Mouse (Mus musculus): ENCODE results near the gene Elf1. TPM values are rescaled to one million over a fixed set of nuclear protein-coding genes. Genes with fewer than 3 reads are reported as not detected.

Elf1 gene
- polyA plus RNA-seq, 2 experiments from 2014 or later: 122 to 145 TPM

DNA sequence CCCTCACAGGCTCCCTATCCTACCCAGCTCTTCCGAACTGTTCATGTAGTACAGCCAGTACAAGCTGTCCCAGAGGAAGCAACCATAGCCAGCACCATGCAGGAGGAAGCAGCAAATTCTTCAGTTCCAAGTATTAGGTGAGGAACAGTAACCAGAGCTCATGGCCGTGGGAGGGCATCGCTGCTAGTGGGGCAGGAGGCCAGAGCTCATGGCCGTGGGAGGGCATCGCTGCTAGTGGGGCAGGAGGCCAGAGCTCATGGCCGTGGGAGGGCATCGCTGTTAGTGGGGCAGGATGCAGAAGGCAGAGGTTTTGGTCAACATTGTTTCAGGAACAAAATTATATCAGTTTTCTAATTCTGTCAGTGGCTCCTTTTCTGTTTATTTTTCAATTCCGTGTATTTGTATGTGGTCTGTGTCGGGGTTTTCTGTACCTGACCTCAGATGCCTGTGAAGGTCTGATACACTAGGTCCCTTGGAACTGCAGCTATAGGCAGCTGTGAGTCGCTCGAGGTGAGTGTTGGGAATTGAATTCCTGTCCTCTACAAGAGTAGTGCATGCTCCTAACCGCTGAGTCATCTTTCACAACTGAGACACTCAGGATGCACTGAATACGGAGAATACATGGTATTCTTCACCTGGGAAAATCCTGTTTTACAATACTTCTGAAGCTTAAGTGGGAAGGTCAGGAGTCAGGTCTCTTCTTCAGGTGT, 92.6 kb downstream of the Elf1 start:
- ATAC-seq: no peak

GRCm38 (mm10) chr14:79574361-79574760, 93.4 kb downstream of the Elf1 start:
- ATAC-seq: no peak

DNA sequence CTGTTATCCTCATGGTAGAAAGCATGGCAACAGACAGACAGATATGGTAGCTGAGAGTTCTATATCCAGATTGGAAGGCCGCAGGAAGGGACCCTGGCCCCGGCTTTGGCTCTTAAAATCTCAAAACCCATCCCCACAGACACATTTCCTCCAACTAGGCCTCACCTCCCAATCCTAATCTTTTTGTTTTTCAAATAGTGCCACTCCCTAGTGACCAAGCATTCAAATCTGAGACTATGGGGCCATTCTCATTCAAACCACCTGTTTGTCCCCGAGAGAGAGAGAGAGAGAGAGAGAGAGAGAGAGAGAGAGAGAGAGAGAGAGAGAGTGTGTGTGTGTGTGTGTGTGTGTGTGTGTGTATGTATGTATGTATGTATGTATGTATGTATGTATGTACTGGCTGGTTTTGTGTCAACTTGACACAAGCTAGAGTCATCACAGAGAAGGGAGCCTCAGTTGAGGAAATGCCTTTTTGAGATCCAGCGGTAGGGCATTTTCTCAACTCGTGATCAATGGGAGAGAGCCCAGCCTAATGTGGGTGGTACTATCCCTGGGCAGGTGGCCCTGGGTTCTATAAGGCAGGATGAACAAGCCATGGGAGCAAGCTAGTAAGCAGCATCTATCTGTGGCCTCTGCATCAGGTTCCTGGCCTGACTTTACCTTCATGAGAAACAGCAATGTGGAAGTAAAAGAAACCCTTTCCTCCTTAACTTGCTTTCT, 102.7 kb downstream of the Elf1 start:
- no peak for ATAC-seq

DNA sequence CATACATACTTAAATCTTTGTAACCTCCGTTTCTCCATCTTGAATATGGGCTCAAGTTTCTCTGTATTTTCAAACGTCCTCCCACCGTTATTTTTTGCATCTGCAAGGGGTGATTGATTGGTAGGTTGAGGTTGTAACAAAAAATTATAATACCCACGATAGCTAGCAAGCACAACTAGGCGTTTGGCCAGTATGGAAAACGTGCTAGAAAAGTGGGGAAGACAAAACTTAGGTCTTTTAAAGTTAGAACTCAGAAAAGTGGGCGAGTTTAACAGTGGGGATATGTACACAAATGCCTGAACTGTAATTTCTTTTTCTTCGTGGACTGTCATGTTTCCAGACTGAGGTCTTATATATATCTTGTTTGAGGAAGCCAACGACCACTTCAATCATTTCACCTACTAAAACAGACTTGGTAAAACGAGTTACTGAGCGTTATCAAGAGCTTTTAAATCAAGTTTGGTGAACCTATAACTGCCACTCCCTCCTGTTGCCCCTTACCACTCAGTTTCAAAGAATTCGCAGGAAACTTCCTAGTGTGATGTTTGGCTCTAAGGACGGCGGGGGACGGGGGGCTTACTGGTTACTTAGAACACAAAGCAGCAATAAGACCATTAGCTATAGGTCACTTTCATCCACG, 105.6 kb downstream of the Elf1 start:
- ATAC-seq: no peak

DNA sequence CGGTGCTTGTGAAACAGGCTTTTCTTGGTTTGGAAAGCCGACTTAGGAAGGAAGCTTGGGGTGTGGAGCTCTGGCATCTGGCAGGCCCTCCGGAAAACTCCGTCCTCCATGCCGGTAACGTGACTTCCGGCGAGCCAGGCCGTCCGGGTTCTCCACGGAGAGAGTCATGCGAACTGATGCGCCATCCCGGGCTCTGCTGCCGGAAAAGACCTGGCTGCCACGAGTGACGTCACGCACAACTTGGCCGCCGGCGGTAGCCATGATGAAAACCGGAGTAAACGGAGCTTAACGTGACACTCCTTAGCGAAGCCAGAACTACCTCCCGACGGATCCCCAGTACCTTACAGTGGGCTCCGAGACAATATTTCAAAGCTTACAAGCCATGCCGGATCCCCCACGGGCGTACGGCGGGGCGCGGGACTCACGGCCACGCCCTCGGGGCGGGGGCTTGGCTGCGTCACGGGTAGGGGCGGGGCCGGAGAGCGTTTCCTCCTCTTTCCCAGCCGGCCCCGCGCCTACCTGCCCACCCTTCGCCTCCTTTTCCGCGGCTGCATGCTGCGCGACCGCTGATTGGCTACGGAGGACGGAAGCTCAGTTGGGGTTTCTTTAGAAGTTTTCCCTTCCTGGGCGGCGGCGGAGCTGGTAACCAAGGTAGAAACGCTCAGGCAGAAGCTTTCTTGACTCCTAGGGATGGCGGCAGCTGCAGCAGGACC, 106.3 kb downstream of the Elf1 start, which contains the start of gene Sugt1:
Gene Sugt1 (plus strand): TSS at position 553 of the 713 bp plus-strand sequence.
- ATAC-seq: peak; percentile 93

DNA sequence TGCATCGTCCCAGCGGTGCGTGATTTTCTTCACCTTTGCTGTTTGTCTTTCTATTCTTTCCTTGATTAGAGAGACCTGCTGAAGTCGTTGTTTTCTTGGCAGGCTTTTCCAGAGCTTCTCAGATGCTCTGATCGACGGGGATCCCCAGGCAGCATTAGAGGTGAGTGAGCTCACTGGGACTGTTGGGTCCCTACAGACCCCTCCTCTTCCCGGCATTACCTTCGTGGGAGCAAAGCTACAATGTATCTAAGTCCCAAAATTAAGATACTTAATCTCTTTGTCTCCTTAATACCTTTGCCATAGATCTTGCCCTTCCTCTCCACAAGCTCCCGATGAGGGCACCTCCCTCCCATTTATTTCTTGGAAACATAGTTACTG, 106.8 kb downstream of the Elf1 start:
- ATAC-seq: peak; percentile 9

DNA sequence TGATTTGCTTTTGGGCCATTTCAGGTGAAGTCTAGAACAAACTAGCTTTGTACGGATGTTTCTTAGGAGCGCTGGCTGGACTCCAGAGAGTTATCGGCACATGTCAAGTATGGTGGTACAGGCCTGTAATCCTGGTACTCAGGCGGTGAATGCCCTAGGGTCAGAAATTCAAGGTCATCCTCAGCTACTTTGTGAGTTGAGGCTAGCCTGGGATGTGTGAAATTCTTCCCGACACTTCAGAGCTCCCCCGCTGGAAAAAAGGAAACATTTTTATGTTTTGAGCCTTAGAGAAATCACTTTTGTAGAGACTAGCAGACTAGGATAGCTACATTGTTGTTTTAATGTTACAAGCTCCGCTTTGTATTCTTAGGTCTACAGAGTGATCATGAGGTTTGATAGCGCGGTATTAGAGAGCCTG, 107.5 kb downstream of the Elf1 start:
- ATAC-seq: no peak

DNA sequence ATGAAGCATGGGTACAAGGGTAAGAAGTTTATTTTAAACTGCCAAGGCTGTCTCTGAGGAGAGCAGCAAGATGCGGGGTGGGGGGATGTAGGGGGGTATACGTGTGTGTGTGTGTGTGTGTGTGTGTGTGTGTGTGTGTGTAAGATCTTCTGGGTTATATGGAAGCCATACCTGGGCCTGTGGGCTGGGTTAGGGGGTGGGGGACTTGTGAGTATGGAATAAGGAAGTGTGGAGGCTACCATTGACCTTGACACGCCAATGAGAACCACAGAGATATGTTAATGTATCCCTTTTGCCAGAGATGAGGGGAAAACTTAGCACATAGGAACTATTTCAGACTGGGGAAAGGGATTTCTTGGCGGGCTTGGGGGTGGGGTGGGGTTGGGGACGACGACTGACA, 108.4 kb downstream of the Elf1 start:
- no peak for ATAC-seq

DNA sequence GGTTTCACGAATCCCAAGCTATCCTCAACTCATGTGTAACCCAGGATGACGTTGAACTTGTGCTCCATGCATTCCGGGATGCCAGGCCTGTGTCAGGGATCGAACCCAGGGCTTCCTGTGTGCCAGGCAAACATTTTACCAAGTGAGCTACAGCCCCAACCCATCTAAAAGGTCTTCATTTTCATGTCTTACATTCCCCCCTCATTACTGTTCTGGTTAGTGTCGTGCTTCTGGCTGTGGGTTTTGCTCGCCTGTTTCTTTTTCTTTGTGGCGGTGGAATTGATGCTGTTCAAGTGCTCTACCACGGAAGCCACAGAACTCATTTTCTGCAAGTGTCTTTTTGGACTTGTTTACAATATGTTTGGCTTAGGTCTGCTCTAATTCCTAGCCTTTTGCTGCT, 109.9 kb downstream of the Elf1 start:
- ATAC-seq: no peak

DNA sequence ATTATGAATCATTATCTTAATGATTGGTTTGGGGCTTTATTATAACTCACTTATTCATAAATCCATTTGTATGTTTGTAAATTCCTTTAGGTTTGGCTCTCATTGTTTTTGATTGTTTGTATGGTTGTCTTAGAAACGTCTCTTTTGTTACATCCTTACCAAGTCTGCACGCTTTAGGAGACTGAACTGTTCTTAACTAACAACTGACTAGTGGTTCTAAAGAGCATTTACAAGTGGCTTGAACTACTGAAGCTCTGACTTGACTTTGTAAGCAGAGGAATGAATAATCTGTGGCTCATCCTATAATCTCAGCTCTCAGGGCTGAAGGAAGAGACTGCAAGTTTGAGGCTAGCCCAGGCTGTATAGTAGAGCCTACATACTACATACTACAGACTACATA, 110.6 kb downstream of the Elf1 start:
- no peak for ATAC-seq

DNA sequence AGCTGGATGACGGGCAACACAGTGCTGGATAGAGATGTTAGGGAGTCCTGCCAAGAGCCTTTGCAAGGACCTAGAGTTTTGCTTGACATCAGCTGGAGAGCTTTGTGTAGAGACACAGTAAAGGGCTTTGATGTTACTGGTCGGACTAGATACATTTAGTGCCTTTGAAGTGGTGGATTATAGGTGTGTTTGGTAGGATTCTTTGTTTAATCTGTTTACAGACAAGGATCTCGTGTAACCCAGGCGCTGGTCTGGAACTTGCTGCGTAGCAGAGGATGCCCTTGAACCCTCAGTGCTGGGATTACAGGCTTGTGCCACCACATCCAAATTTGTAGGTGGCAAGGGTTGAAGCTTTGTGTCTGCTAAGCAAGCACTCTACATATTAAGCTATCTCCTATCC, 113.1 kb downstream of the Elf1 start:
- ATAC-seq: no peak

GRCm38 (mm10) chr14:79596602-79597001, 115.6 kb downstream of the Elf1 start:
- no peak for ATAC-seq

DNA sequence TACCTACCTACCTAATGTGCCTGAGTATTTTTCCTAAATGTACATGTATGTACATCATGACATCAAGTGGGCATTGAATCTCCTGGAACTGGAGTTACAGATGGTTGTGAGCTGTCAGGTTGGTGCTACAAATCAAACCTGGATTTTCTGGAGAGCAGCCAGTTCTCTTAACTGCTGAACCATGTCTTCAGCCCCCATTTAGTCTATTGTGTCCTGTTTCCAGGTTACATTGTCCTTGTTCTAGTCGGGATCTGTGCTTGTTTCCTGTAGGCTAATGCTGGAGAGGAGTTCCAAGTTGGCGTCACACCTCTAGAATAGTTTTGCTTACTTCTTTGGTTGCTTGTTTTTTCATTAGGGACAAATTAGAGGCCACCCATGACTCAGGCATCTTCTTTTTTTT, 124.9 kb downstream of the Elf1 start:
- ATAC-seq: no peak

- ATAC-seq: no peak
These were observed 125.4 kb downstream of the Elf1 start for GRCm38 (mm10) chr14:79606392-79606791.

GRCm38 (mm10) chr14:79606867-79607266, 125.9 kb downstream of the Elf1 start:
- no peak for ATAC-seq

DNA sequence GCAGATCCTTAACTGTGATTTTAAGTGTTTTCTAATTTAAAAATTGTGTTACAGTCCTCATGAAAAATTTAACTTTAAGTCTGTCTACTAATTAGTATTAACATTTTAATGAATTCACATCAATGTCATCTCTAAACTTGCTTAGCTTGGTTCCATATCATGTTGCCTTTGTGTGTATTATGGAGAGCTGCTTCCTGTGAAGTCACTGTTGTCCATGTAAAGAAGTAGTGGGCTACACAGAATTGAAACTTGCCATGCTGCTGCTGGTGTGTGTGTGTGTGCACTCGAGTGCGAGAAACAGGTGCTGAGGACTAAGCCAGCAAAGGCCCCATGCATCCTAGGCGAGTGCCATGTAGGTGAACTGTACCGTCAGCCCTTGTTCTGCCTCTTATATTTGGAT, 126.4 kb downstream of the Elf1 start:
- ATAC-seq: no peak

DNA sequence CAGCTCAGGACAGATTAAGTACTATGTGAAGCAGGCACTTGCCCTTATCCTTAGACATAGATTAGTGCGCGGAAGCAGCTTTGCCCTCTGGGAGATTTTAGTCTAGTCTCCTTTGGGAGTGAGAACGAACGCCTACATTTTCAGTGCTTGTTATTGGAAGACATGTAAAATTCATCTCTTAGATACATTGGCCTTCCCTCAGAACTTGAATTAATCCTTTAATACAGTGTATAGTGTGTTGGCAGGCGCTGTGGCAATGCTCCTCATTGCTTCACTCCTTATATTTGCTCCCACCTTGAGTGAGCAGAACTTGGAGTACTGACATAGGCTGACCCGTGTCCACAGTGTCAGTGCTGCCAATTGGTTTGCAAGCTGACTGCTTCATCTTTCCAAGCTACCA, 127.3 kb downstream of the Elf1 start:
- no peak for ATAC-seq

GRCm38 (mm10) chr14:79617121-79617828, 136.3 kb downstream of the Elf1 start:
- ATAC-seq: no peak

GRCm38 (mm10) chr14:79619802-79620201, 138.8 kb downstream of the Elf1 start:
- ATAC-seq: no peak

GRCm38 (mm10) chr14:79621143-79621542, 140.1 kb downstream of the Elf1 start:
- ATAC-seq: no peak

Data from activated CD4-positive, CD25-positive, alpha-beta regulatory T cell, adult 4 months (primary cell).